Mouse (Mus musculus) monocyte, adult 2 months (primary cell): ENCODE results near the gene 0610009B22Rik.
"Not testable (repeated sequence)": the region's sequence is repeated elsewhere in the genome, so short reads cannot be mapped to it uniquely, and the experiment has no call there.

Source experiments
- DNase-seq, 2 experiments: peaks; one replicate each; pipeline ENCODE4 v3.0.0; 2022; ENCODE audit warnings: low spot score in 2 of 2, low read depth in 1 of 2

The 0610009B22Rik gene

GRCm38 (mm10) chr11:51688330-51689328 lies at the start of gene 0610009B22Rik:
Gene 0610009B22Rik (minus strand): TSS chr11:51688874.
- peak; percentile 100 for DNase-seq

- not testable (repeated sequence) for DNase-seq
These were observed 45.5 kb upstream of the 0610009B22Rik start for GRCm38 (mm10) chr11:51734218-51734617.

DNA sequence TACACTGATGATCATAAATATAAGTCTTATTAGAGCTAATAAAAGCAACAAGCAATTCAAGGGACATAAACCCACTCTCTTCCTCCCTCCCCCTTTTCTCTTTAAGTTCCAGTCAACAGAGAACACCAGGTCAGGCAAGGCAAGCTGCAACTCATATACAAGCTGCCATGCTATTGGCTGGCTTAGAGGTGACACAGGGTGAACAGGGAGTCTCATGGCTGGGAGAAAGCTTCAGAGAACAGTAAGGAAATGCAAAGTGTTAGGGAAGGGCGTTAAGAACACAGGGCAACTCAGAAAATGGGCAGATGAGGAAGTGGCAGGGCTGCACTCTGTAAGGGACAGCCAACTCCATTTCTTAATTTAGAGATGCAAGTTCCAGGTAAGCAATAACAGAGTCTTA lies 44.2 kb upstream of the 0610009B22Rik start:
- no peak for DNase-seq

DNA sequence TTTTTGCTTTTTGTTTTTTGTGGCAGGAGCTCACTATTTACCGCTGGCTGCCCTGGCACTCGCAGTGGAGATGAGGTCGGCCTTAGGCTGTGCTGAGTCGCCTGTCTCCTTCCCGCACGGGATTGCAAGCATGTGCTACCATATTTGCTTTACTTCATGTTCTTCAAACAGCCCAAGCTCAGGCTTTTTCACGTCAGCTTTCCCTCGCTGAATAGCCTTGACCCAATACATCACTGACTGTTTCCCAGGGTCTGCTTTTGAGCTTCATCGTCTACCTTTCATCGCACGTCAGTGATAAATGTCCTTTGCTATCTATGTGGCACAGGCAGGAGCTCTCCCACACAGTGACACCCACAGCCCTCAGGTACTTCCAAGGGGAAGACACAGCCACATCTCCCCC lies 32.4 kb upstream of the 0610009B22Rik start:
- DNase-seq: no peak

GRCm38 (mm10) chr11:51707080-51707479 lies 18.4 kb upstream of the 0610009B22Rik start:
- DNase-seq: no peak

- no peak for DNase-seq
These were observed 17.8 kb upstream of the 0610009B22Rik start for GRCm38 (mm10) chr11:51706451-51706850.

- DNase-seq: peak in 1 of 2 experiments; percentile 6
These were observed 14.8 kb upstream of the 0610009B22Rik start for GRCm38 (mm10) chr11:51703379-51703998.

DNA sequence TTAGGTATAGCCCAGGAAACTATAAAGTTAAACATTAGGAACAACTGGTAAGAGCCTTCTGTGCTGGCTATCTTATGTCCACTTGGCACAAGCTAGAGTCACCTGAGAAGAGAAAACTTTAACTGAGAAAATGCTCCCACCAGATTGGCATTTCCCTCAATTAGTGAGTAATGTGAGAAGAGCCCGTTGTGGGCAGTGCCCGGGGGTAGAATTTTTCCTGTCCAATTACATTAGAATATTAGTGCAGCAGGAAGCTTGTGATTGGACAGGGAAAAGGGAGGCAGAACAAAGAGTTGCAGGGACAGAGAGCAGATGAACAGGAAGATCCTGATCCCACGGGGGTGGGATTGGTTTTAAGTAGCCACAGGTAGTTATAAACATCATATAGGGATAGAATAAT lies 14.2 kb upstream of the 0610009B22Rik start:
- DNase-seq: no peak

GRCm38 (mm10) chr11:51694984-51695383 lies 6.3 kb upstream of the 0610009B22Rik start:
- DNase-seq: no peak

GRCm38 (mm10) chr11:51690597-51690996 lies 1.9 kb upstream of the 0610009B22Rik start:
- DNase-seq: not testable (repeated sequence)

GRCm38 (mm10) chr11:51689343-51689742 lies 669 bp upstream of the 0610009B22Rik start:
- DNase-seq: no peak

- no peak for DNase-seq
These were observed 6.7 kb downstream of the 0610009B22Rik start for GRCm38 (mm10) chr11:51681976-51682374.

- peak; percentile 54 to 80 for DNase-seq
These were observed 7.2 kb downstream of the 0610009B22Rik start for GRCm38 (mm10) chr11:51681324-51681975.

GRCm38 (mm10) chr11:51679466-51679865 lies 9.2 kb downstream of the 0610009B22Rik start:
- no peak for DNase-seq

DNA sequence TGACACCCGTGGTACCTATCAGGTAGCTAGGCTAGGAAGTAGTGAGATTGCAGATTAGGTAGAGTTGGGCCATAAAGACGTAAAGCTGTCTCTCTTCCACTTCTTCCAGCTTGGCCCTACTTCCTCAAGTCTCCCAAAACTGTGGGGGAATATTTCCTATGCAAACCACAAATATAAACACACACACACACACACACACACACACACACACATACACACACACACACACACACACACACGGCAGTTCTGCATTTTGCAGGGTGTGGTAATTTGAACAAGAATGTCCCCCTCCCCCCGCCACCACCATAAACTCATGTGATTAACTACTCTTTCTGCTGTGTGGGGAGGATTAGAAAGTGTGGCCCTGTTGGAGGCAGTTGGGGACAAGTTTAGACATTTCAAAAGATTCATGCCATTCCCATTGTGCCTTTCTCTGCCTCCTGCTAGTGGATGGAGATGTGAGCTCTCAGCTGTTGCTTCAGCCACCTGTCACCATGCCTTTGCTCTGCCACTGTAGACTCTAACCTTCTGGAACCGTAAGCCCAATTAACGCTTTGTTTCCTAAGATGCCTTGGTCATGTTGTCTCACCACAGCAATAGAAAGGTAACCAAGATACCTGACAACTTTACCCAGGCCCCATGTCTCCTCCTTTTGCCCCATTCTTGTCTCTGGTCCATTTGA lies 10.8 kb downstream of the 0610009B22Rik start:
- peak in 1 of 2 experiments; percentile 37 for DNase-seq

DNA sequence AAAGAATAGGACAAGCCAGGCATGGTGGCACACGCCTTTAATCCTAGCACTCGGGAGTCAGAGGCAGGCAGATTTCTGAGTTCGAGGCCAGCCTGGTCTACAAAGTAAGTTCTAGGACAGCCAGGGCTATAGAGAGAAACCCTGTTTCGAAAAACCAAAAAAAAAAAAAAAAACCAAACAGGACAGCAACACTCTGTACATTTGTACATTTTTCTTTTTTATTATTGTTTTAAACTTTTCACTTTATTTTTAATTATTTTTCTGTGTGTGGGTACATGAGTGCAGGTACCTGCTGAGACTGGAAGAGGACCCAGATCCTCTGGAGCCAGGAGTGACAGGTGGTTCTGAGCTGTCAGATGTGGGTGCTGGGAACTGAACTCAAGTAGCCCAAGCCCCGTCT lies 13.3 kb downstream of the 0610009B22Rik start:
- DNase-seq: no peak

GRCm38 (mm10) chr11:51673291-51673690 lies 15.4 kb downstream of the 0610009B22Rik start:
- DNase-seq: no peak

- no peak for DNase-seq
These were observed 17.3 kb downstream of the 0610009B22Rik start for GRCm38 (mm10) chr11:51671376-51671775.

- DNase-seq: no peak
These were observed 17.8 kb downstream of the 0610009B22Rik start for GRCm38 (mm10) chr11:51670846-51671245.

DNA sequence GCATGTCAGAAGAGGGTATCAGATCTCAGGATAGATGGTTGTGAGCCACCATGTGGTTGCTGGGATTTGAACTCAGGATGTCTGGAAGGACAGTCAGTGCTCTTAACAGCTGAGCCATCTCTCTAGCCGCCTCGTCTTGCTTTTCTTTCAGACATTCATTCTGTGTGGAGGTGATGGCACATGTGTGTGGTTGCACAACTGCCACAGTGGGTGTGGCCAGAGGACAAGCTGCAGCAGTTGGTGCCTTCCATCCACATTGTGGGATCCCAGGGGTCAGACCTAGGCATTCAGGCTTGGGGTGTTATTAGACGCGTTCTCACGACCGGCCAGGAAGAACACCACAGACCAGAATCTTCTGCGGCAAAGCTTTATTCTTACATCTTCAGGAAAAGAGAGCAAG lies 23.9 kb downstream of the 0610009B22Rik start:
- not testable (repeated sequence) for DNase-seq

GRCm38 (mm10) chr11:51662632-51663031 lies 26.0 kb downstream of the 0610009B22Rik start:
- no peak for DNase-seq
